Mouse (Mus musculus) ES-Bruce4 (cell line): ENCODE results near the gene Aoc1. TPM values are rescaled to one million over a fixed set of nuclear protein-coding genes. Genes with fewer than 3 reads are reported as not detected.
"Not testable (repeated sequence)": the region's sequence is repeated elsewhere in the genome, so short reads cannot be mapped to it uniquely, and the experiment has no call there.

ENCODE experiments used
- H3K27ac ChIP-seq: 2 replicates; pipeline ENCODE4 v1.5.1; 2012; ENCODE audit warnings: low read length, inconsistent platforms; ENCODE audit not compliant: insufficient read depth
- H3K27me3 ChIP-seq: 2 replicates; pipeline ENCODE4 v1.6.1; 2012; ENCODE audit warnings: mild to moderate bottlenecking, low read length, inconsistent platforms; ENCODE audit not compliant: control insufficient read depth, poor library complexity, insufficient read depth, severe bottlenecking
- H3K36me3 ChIP-seq: 2 replicates; pipeline ENCODE4 v1.6.1; 2012; ENCODE audit warnings: inconsistent platforms, mild to moderate bottlenecking, low read length, moderate library complexity; ENCODE audit not compliant: control insufficient read depth, poor library complexity, insufficient read depth, severe bottlenecking
- H3K4me1 ChIP-seq: one replicate; pipeline ENCODE4 v1.8.1; 2011; ENCODE audit warnings: low read length; ENCODE audit not compliant: control insufficient read depth, insufficient read depth
- H3K4me3 ChIP-seq: 2 replicates; pipeline ENCODE4 v1.5.1; 2011; ENCODE audit warnings: low read depth, mild to moderate bottlenecking, low read length
- H3K9ac ChIP-seq: 2 replicates; pipeline ENCODE4 v1.6.1; 2012; ENCODE audit warnings: low read depth, mild to moderate bottlenecking, inconsistent platforms; ENCODE audit not compliant: poor library complexity, severe bottlenecking
- H3K9me3 ChIP-seq: replicated peaks from 2 replicates; pipeline ENCODE4 v1.6.1; 2012; ENCODE audit warnings: mild to moderate bottlenecking, low read length, inconsistent platforms; ENCODE audit not compliant: control insufficient read depth, poor library complexity, insufficient read depth, severe bottlenecking
- CTCF ChIP-seq: IDR thresholded peaks from one replicate; pipeline ENCODE4 v1.8.1; 2011; ENCODE audit warnings: low read depth, low read length
- EP300 ChIP-seq: IDR thresholded peaks from 2 replicates; pipeline ENCODE4 v1.6.1; 2011; ENCODE audit warnings: low read depth, low read length; ENCODE audit not compliant: insufficient read depth
- POLR2A ChIP-seq: IDR thresholded peaks from one replicate; pipeline ENCODE4 v1.8.1; 2011; ENCODE audit warnings: low read length; ENCODE audit not compliant: insufficient read depth
- polyA plus RNA-seq: library from polyadenylated mRNA; stranded (reverse); fragments of >200 nt; gene quantifications from 2 replicates; pipeline ENCODE4 v1.2.4, GENCODE M21; 2011; ENCODE audit warnings: low read depth; ENCODE audit not compliant: missing spikeins, insufficient read depth, insufficient read length

Aoc1 gene
- polyA plus RNA-seq, 1 experiment, result 0.30 TPM

DNA sequence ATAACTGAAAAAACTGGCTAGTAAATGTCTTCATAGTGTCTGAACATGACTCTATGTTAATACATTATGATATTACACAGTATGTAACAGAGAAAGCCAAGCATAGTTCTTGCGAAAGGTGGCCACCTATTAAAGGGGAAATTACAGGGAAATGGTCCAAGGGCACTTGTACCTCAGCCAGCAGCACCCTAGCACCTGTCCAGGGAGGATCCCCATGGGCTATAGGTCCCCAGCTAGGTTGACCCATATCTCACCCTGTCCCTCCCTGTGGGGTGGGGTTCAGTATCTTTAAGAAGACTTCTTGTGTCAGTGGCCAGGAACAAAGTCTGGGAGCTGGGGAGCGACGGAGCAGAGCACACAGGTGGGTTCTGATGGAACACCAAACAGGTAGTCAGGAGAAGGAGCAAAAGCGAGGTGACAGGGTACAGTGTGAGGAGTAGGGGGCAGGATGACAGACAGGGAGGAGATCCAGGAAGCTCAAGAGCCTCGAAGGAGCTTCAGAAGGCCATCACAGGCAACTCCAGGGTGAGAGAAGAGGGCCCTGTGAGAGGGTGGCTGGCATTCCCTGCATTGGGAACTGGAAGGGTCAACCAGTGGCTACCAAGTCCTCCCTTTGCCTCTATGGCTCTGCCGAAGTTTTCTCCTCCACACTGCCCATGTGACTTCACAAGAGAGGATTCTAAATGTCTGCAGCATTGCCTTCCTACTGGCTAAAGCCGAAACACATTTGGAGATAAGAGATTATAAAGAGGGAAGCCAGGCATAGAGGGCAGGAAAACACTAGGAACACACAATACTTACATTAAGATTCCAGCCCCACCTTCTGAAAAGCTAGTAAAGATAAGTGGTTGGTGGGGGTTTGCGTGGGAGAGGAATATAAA lies 22.5 kb downstream of the Aoc1 start:
- no peak overlapping the region for H3K27ac ChIP-seq
- TF ChIP-seq EP300 (no peak), POLR2A (no peak), CTCF (no peak)
- H3K27me3 ChIP-seq, result no peaks in the 10 kb centered on the region
- peaks cover 21% of the 10 kb centered on the region for H3K9me3 ChIP-seq
- H3K4me1 ChIP-seq, result no peaks in the 10 kb centered on the region
- no peak overlapping the region for H3K4me3 ChIP-seq
- H3K9ac ChIP-seq, result no peak overlapping the region
- no peaks in the 10 kb centered on the region for H3K36me3 ChIP-seq

DNA sequence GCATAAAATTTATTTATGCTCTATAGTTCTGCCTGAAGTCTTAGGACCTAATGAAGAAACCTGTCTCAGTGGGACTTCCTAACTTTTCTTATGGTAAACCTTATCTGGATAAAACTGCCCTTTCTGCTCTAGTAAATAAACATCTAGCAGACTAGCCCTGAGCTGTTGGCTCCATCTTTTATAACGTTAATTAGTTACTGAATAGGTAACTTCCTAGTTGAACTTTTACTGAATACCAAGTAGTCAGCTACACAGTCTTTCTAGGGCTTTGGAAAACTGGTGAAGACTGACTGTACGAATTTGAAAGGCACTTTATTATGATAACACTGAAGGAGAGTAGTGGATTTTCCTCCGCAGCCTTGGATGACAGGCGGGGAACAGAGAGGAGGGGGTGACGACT lies 23.2 kb downstream of the Aoc1 start:
- Histone ChIP-seq H3K27me3 (no peaks in the 10 kb centered on the region), H3K9me3 (peaks cover 21% of the 10 kb centered on the region), H3K9ac (no peak overlapping the region), H3K36me3 (no peaks in the 10 kb centered on the region), H3K4me3 (no peak overlapping the region), H3K4me1 (no peaks in the 10 kb centered on the region), H3K27ac (no peak overlapping the region)
- TF ChIP-seq CTCF, result no peak
- TF ChIP-seq EP300, result no peak
- no peak for TF ChIP-seq POLR2A

DNA sequence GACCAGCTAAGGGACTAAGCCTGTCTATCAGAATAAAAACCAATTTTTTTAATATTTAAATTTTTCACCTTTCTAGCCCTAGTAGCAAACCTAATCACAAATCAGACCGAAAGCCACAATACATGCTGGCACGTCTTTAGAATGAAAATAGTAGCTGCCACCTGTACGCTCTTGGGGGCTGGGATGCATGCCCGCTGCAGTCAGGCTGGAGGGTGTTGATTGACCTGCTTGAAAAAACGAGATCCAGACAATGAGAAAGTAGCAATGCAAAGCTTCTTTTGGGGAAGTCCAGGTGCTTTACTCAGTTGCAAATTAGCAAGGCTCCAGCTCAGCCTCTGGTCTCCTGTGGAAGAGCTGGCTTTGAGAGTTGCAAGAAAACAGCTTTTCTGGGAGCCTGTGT lies 24.3 kb downstream of the Aoc1 start:
- no peak overlapping the region for H3K27ac ChIP-seq
- TF ChIP-seq CTCF, result no peak
- no peak for TF ChIP-seq POLR2A
- no peak for TF ChIP-seq EP300

DNA sequence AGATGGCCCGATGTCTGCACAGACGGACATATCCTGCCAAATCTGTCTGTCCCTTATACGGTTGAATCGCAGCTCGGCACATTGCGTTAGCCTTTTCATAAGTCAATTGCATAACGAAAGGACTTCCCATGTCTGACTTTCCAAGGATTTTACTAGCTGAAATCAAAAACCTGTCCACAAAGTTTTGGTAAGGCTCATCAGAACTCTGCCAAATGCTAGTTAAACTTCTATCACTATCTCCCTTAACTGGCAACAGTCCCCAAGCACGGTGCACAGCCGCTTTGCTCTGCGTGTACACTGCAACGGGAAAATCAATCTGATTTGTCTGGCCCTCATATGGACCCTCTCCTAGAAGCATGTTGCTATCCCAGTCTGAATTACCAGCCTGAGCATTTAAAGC lies 28.6 kb downstream of the Aoc1 start:
- H3K36me3 ChIP-seq, result not testable (repeated sequence)

More for the DNA sequence above, 24.3 kb downstream of the Aoc1 start:
- no peak overlapping the region for H3K4me3 ChIP-seq
- H3K36me3 ChIP-seq, result no peaks in the 10 kb centered on the region
- no peaks in the 10 kb centered on the region for H3K27me3 ChIP-seq
- H3K9me3 ChIP-seq, result peaks cover 21% of the 10 kb centered on the region
- no peaks in the 10 kb centered on the region for H3K4me1 ChIP-seq
- no peak overlapping the region for H3K9ac ChIP-seq

DNA sequence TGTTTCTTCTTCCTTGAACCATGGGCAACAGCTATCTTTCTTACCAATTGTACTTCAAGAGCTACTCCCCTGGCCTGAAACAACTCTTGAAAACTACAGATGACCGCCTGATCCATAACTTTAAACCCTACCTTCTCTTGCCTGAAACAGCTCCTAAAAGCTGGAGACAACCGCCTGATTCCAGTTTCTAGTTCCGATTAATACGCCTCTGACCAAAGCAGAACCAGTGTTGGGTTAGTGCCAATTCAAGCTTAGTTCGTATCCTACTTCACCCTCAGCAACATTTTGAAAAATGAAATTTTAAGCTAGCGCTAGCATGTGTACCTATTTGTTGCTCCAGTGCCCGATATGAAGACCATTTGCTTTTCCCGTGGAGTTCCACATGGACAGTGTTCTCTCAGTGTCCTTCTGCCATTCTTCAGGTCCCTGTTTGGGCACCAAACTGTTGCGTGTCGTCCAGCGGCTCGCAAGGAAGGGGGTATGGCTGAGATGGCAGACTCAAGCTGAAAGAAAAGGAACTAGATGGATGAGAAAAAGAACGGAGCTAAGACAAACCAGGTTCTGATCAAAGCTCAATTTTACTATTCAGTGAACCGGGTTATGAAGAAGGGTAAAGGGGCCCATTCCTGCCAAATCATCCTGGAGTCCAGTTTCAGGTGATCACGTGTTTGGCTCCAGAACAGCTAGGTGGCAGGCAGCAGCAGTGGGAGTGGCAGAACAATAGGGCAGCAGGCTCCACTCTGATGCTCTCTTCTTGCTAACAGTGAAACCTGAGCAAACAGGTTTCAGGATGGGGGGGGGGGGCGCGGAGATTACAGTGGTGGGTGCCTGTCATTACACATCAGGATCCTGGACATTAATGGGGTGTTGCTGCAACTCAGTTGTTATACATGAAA lies 30.1 kb downstream of the Aoc1 start:
- Histone ChIP-seq H3K4me1 (no peaks in the 10 kb centered on the region), H3K9me3 (no peaks in the 10 kb centered on the region; the same call in 1 of the 2 replicates), H3K36me3 (no peaks in the 10 kb centered on the region), H3K9ac (no peak overlapping the region), H3K27me3 (no peaks in the 10 kb centered on the region), H3K4me3 (no peak overlapping the region), H3K27ac (no peak overlapping the region)
- TF ChIP-seq POLR2A (no peak), EP300 (no peak), CTCF (no peak)

More for the DNA sequence above, 28.6 kb downstream of the Aoc1 start:
- not testable (repeated sequence) for H3K4me1 ChIP-seq, H3K9ac ChIP-seq, H3K4me3 ChIP-seq, H3K27ac ChIP-seq, H3K27me3 ChIP-seq
- peaks cover 10% of the 10 kb centered on the region for H3K9me3 ChIP-seq

DNA sequence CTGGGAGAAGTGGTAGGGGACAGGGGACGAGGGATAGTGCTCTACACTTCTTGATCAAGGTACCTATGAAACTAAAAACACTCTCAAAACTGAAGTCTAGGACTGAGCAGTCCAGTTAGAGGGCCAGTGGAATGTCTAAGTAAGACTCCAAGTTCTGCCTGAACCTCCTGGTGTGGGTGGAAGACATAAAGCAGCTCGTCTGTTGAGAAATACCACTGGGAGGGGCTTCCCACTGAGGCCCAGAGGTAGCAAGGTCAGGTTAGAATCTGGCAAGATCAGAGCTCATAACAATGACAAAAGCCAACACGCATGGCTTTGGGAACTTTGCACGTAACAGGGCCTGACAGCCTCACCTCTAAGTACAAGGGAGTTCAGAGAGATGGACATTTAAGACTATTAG lies 30.7 kb downstream of the Aoc1 start:
- H3K9ac ChIP-seq, result no peak overlapping the region

More for the DNA sequence above, 30.7 kb downstream of the Aoc1 start:
- no peak overlapping the region for H3K27ac ChIP-seq
- no peak for TF ChIP-seq EP300
- TF ChIP-seq CTCF, result no peak
- no peak for TF ChIP-seq POLR2A
- no peaks in the 10 kb centered on the region; the same call in 1 of the 2 replicates for H3K9me3 ChIP-seq
- H3K36me3 ChIP-seq, result no peaks in the 10 kb centered on the region
- H3K27me3 ChIP-seq, result no peaks in the 10 kb centered on the region
- no peaks in the 10 kb centered on the region for H3K4me1 ChIP-seq
- no peak overlapping the region for H3K4me3 ChIP-seq
